Mouse (Mus musculus): ENCODE measurements around the gene Ctrl. TPM values are rescaled to one million over a fixed set of nuclear protein-coding genes. Genes with fewer than 3 reads are reported as not detected.

Ctrl gene
- total RNA-seq, 2 experiments from 2014 or later, result 0.79 to 1.9 TPM

DNA sequence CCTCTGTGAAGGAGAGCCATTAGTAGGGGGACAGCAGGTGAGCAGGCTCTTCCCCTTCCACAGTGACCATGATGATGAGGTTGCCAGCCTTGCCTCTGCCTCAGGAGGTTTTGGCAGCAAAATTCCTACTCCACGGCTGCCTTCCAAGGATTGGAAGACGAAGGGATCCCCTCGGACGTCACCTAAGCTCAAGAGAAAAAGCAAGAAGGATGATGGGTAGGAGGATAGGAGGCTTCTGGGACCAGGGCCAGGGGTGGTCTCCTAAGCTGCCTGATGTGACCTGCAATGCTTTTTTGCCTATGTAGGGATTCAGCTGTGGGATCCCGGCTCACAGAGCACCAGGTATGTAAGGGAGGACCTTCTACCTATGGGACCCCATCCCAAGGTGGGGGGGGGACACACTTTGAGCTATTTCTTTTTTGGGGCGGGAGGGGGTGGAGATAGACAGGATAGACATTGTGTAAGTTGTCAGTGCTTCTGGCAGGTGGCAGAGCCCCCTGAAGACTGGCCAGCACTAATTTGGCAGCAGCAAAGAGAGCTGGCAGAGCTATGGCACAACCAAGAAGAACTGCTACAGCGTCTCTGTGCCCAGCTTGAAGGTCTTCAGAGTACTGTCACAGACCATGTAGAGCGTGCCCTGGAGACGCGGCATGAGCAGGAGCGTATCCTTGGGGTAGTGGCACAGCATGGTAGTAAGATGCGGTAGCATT is 43.8 kb downstream of the Ctrl start:
- intact Hi-C loops (cut with DNase I), result loop anchor here (5.0 kb wide), 1 partner anchor 122 kb away; the partner anchor contains the start of gene Ddx28

More for the DNA sequence above, 43.8 kb downstream of the Ctrl start:
- no peak for DNase-seq (ENCODE audit: low spot score in 2 of 2)

Small RNAs within 50 kb of the gene (microRNA-seq; reads per million reads assigned to microRNA genes)
- not detected for gene Mir7074

Other genes starting within 250 kb of the Ctrl start
- 10 to 100 TPM; 56.3 to 66.3 TPM for gene Carmil2, start 247.6 kb downstream of the Ctrl start, total RNA-seq (2021)
- 10 to 100 TPM; 45.8 to 50.6 TPM for gene Acd, start 232.8 kb downstream of the Ctrl start, total RNA-seq (2021)
- 10 to 100 TPM; 45.5 to 53.6 TPM for gene Pard6a, start 232.7 kb downstream of the Ctrl start, total RNA-seq (2021)
- gene 4933405L10Rik, start 226.2 kb downstream of the Ctrl start, total RNA-seq (2021), result not detected
- 10 to 100 TPM in 1 of 2 experiments, 1 to 10 TPM in 1; 9.9 to 10.7 TPM for gene Enkd1, start 225.7 kb downstream of the Ctrl start, total RNA-seq (2021)
- 10 to 100 TPM; 25.4 to 26.3 TPM for gene Gfod2, start 175.2 kb downstream of the Ctrl start, total RNA-seq (2021)
- gene Ranbp10, start 106.5 kb downstream of the Ctrl start, total RNA-seq (2021), result 10 to 100 TPM; 22.1 to 25.1 TPM
- not detected for gene Tsnaxip1, start 106.1 kb downstream of the Ctrl start, total RNA-seq (2021)
- 10 to 100 TPM; 15.2 to 18.0 TPM for gene Cenpt, start 80.6 kb downstream of the Ctrl start, total RNA-seq (2021)
- gene Thap11, start 78.7 kb downstream of the Ctrl start, total RNA-seq (2021), result 10 to 100 TPM; 38.9 to 44.8 TPM
- gene Nutf2, start 73.3 kb downstream of the Ctrl start, total RNA-seq (2021), result 10 to 100 TPM; 25.7 to 35.4 TPM
- 10 to 100 TPM; 56.9 to 68.4 TPM for gene Edc4, start 53.0 kb downstream of the Ctrl start, total RNA-seq (2021)
- 1 to 10 TPM; 2.8 to 5.3 TPM for gene Nrn1l, start 40.3 kb downstream of the Ctrl start, total RNA-seq (2021)
- gene Pskh1, start 33.4 kb downstream of the Ctrl start, total RNA-seq (2021), result 1 to 10 TPM; 8.6 to 9.7 TPM
- 100 to 1,000 TPM in 1 of 2 experiments, 10 to 100 TPM in 1; 80.6 to 117 TPM for gene Psmb10, start 4.6 kb upstream of the Ctrl start, total RNA-seq (2021)
- 10 to 100 TPM; 26.7 to 29.0 TPM for gene Lcat, start 9.5 kb upstream of the Ctrl start, total RNA-seq (2021)
- gene Slc12a4, start 32.2 kb upstream of the Ctrl start, total RNA-seq (2021), result 10 to 100 TPM; 18.6 to 20.0 TPM
- gene Dpep3, start 45.6 kb upstream of the Ctrl start, total RNA-seq (2021), result not detected
- gene Dus2, start 57.5 kb upstream of the Ctrl start, total RNA-seq (2021), result 10 to 100 TPM; 16.4 to 19.3 TPM
- gene Dpep2nb, start 72.1 kb upstream of the Ctrl start, total RNA-seq (2021), result under 1 TPM; 0.30 to 0.36 TPM
- gene Ddx28, start 78.0 kb upstream of the Ctrl start, total RNA-seq (2021), result 10 to 100 TPM; 14.0 to 16.3 TPM
- gene Nfatc3, start 125.0 kb upstream of the Ctrl start, total RNA-seq (2021), result 10 to 100 TPM; 10.7 to 13.3 TPM
- gene Esrp2, start 203.1 kb upstream of the Ctrl start, total RNA-seq (2021), result under 1 TPM; 0.30 to 0.36 TPM
- gene Pla2g15, start 216.5 kb upstream of the Ctrl start, total RNA-seq (2021), result 10 to 100 TPM; 25.9 to 26.3 TPM
- gene Slc7a6, start 235.0 kb upstream of the Ctrl start, total RNA-seq (2021), result 10 to 100 TPM; 24.0 to 28.7 TPM

Data from left cerebral cortex, postnatal 36 days (tissue).